Mouse (Mus musculus) liver, embryonic 16.5 days (tissue): Measurements from ENCODE around the gene Tfap2e. TPM values are rescaled to one million over a fixed set of nuclear protein-coding genes. Genes with fewer than 3 reads are reported as not detected.

Experiments used
- ATAC-seq: fragments of 200-750 bp; cut with Nextera tagmentation; 2 replicates; pipeline ENCODE4 v1.8.0; 2017; ENCODE audit warnings: low read depth, mild to moderate bottlenecking, moderate number of reproducible peaks, moderate library complexity
- H3K27ac ChIP-seq: fragments of 300-500 bp; sonication (generic); 2 replicates; pipeline ENCODE4 v1.5.1; 2014; ENCODE audit warnings: mild to moderate bottlenecking, low read length
- H3K27me3 ChIP-seq: fragments of 300-500 bp; sonication (generic); 2 replicates; pipeline ENCODE4 v1.6.1; 2014; ENCODE audit warnings: low read depth, low read length, mixed read lengths; ENCODE audit not compliant: control insufficient read depth, insufficient read depth
- H3K36me3 ChIP-seq: fragments of 300-500 bp; sonication (generic); 2 replicates; pipeline ENCODE4 v1.6.1; 2014; ENCODE audit warnings: mild to moderate bottlenecking; ENCODE audit not compliant: control insufficient read depth, insufficient read depth
- H3K4me1 ChIP-seq: fragments of 300-500 bp; sonication (generic); 2 replicates; pipeline ENCODE4 v1.6.1; 2014; ENCODE audit warnings: low read depth, low read length, mixed read lengths; ENCODE audit not compliant: control insufficient read depth
- H3K4me2 ChIP-seq: fragments of 300-500 bp; sonication (generic); 2 replicates; pipeline ENCODE4 v1.6.1; 2014; ENCODE audit warnings: low read depth, low read length, mixed read lengths
- H3K4me3 ChIP-seq: fragments of 300-500 bp; sonication (generic); 2 replicates; pipeline ENCODE4 v1.5.1; 2014; ENCODE audit warnings: low read depth, mild to moderate bottlenecking, low read length
- H3K9ac ChIP-seq: fragments of 300-500 bp; sonication (generic); 2 replicates; pipeline ENCODE4 v1.6.1; 2014; ENCODE audit warnings: low read depth, low read length
- H3K9me3 ChIP-seq: fragments of 300-500 bp; sonication (generic); replicated peaks from 2 replicates; pipeline ENCODE4 v1.6.1; 2016; ENCODE audit warnings: low read length; ENCODE audit not compliant: control insufficient read depth
- WGBS: fragments of 180-500 bp; shearing (Covaris S2); extraction: QIAGEN DNeasy Blood & Tissue Kit; methylation state at CpG from one replicate; pipeline ENCODE4 v1.1.7; 2014; ENCODE audit not compliant: insufficient replicate concordance; 5-methylcytosine and 5-hydroxymethylcytosine counted together
- polyA plus RNA-seq: library from polyadenylated mRNA; unstranded; fragments of >200 nt; fragmentation: Nextera tagmentation; extraction: Ambion mirVana; gene quantifications from 2 replicates; pipeline ENCODE4 v1.2.1, GENCODE M21; 2015

Gene Tfap2e
- polyA plus RNA-seq = not detected in 2 replicates

DNA sequence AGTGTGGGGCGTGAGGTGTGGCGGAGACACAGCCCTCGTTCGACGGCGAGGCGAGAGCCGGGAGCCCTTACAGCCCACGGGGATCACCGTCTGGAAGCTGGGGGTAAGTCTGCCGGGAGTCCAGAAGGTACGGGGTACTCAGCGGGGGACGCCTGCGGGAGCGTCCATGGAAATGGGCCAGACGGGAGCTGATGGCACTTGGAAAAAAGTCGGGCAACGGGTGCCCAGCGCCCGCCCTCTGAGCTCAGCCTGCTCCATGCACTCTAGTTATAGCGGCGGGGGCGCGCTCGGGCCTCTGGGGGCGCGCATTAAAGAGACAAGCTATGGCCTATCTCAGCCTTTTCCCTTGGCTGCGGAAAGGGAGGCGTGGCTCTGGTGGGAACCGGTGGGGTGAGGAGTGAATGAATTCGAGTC, at the start of gene Tfap2e:
TSS of gene Tfap2e (minus strand) at position 240 of the 414 bp plus-strand sequence.
- peaks cover 82% of the 10 kb centered on the region for H3K27me3 ChIP-seq
- no peaks in the 10 kb centered on the region for H3K36me3 ChIP-seq
- H3K4me2 ChIP-seq = peak within 1 kb of the TSS; percentile 31
- 3% methylated on average over 32 of the region's 32 CpGs for WGBS
- H3K9ac ChIP-seq = no peak within 1 kb of the TSS
- H3K4me3 ChIP-seq = peak within 1 kb of the TSS; percentile 34
- no peaks in the 10 kb centered on the region for H3K9me3 ChIP-seq
- no peaks in the 10 kb centered on the region; the same call in 1 of the 2 replicates for H3K4me1 ChIP-seq
- ATAC-seq = no peak
- no peak within 1 kb of the TSS for H3K27ac ChIP-seq

- 66% methylated on average over 8 of the region's 8 CpGs for WGBS
- Histone ChIP-seq H3K4me3 (no peak overlapping the region), H3K4me2 (no peak overlapping the region), H3K36me3 (no peaks in the 10 kb centered on the region), H3K27me3 (no peaks in the 10 kb centered on the region), H3K27ac (no peak overlapping the region), H3K9ac (no peak overlapping the region), H3K9me3 (no peaks in the 10 kb centered on the region), H3K4me1 (no peaks in the 10 kb centered on the region)
- ATAC-seq = no peak
These were observed 47.0 kb upstream of the Tfap2e start for GRCm38 (mm10) chr4:126782996-126783395.

DNA sequence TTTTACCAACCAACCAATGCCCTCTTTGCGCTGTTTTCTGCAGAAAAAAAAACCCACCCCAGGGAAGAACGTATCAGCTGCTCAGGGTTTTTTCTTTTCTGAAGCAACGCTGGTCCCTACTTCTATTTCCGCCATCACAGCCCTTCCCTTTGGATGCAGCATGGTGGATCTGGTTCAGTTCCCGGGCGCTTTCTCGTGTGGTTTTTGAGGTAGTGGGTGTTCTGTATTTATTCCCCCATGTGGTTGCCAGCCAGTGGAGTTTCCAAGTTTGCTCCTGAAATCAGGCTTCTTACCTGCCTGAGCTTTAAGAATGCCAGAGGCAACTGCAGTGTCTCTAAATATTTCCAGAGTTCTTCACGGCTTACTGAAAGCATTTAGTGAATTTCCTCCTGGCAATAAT, 46.5 kb upstream of the Tfap2e start:
- no peaks in the 10 kb centered on the region for H3K9me3 ChIP-seq
- no peak overlapping the region for H3K4me2 ChIP-seq
- no peaks in the 10 kb centered on the region for H3K27me3 ChIP-seq
- H3K4me1 ChIP-seq = no peaks in the 10 kb centered on the region
- no peak overlapping the region for H3K4me3 ChIP-seq
- WGBS = 78% methylated on average over 8 of the region's 8 CpGs
- H3K36me3 ChIP-seq = no peaks in the 10 kb centered on the region
- ATAC-seq = no peak
- H3K27ac ChIP-seq = no peak overlapping the region
- H3K9ac ChIP-seq = no peak overlapping the region

GRCm38 (mm10) chr4:126781871-126782270, 45.8 kb upstream of the Tfap2e start:
- Histone ChIP-seq H3K27ac (no peak overlapping the region), H3K4me2 (no peak overlapping the region), H3K4me3 (no peak overlapping the region), H3K9me3 (no peaks in the 10 kb centered on the region), H3K9ac (no peak overlapping the region), H3K36me3 (no peaks in the 10 kb centered on the region), H3K27me3 (no peaks in the 10 kb centered on the region), H3K4me1 (no peaks in the 10 kb centered on the region)
- WGBS = 73% methylated on average over 3 of the region's 3 CpGs
- ATAC-seq = no peak

DNA sequence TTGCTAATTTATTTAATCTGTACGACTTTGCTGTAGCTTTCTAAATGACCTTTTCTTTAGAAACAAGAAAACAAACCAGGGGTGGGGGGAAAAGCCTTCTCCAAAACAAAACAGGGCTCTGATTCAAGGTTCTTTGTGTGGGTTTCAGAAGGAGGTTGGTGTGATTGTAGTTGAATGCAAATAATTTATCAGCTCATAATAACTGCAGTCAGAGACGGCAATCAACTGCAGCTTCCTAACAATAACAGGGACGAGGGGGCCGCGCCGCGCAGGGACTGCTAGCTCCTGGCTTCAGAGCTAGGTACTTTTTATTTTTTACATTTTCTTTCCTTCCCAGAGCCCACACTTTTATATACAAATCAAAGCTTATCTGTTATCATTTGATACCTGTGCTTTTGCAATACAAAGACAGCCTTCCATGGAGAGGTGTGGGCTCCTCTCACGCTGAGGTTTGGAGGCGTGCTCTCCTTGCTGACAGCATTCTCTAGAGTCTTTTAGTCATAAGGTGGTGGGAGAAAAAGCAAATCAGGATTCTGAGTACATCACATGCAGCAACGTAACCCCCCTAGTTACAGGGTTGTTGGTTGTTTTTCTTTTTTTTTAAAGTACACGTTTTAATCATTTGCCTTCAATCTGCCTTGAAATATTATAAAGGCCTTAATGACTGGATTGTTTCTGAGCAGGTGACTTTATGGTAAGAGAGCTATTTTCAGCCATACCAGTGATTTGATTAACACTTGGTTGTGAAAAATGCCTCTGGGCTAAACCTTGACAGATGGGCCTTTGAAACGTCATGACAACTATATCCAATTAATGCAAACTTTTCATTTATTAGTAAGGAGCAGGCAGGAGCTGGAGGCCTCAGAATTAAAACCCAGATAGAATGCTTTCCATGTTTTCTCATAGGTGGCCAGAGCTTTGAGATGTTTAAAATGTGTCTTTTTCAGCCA, 44.1 kb upstream of the Tfap2e start:
- ATAC-seq = no peak
- H3K9me3 ChIP-seq = no peaks in the 10 kb centered on the region
- no peaks in the 10 kb centered on the region for H3K4me1 ChIP-seq
- no peaks in the 10 kb centered on the region for H3K27me3 ChIP-seq
- H3K9ac ChIP-seq = no peak overlapping the region
- no peak overlapping the region for H3K4me2 ChIP-seq
- no peak overlapping the region for H3K27ac ChIP-seq
- no peaks in the 10 kb centered on the region for H3K36me3 ChIP-seq
- no peak overlapping the region for H3K4me3 ChIP-seq
- WGBS = 77% methylated on average over 12 of the region's 12 CpGs

DNA sequence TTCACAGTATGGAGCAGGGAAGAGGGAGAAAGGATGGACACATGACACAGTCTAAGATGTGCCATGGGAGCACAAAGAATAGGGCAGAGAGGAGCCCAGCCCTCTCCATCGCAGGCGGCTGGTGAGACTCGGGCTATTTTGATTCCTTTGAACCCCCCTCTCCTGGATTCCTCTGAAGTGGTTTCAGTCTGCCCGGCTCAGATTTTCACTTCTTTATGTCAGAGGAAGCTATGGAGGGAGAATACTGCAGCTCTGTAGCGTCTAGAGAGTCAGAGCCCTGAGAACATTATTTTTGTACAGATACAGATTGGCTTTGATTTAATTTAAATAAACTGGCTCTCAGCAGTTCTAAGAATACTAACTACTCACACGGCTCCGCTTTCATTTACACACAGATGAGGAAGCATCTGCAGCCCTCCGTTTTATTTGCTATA, 43.1 kb upstream of the Tfap2e start:
- H3K9me3 ChIP-seq = no peaks in the 10 kb centered on the region
- H3K27ac ChIP-seq = no peak overlapping the region
- H3K36me3 ChIP-seq = no peaks in the 10 kb centered on the region
- H3K9ac ChIP-seq = no peak overlapping the region
- WGBS = 70% methylated on average over 8 of the region's 8 CpGs
- ATAC-seq = no peak
- H3K4me1 ChIP-seq = no peaks in the 10 kb centered on the region
- H3K4me3 ChIP-seq = no peak overlapping the region
- H3K4me2 ChIP-seq = no peak overlapping the region
- H3K27me3 ChIP-seq = no peaks in the 10 kb centered on the region

DNA sequence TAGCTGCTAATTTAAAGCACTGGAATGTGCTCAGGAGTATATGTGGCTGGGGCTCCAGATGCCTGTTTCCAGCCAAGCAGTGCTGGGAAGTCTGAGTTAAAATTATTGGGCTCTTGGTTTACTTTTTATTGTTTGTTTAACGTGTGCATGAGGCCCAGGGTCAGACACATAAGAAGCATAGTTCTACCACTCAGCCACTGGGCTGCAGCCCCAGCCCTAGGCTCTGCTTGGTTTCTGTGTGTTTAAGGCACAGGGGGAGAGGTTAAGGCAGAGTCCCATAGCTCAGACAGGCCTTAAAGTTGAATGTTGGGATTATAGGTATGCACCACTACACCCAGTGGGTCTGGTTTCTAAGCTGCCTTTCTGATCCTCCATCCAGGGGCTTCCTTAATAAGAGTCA, 39.1 kb upstream of the Tfap2e start:
- no peak for ATAC-seq
- Histone ChIP-seq H3K9me3 (no peaks in the 10 kb centered on the region), H3K27ac (no peak overlapping the region), H3K4me3 (no peak overlapping the region), H3K9ac (no peak overlapping the region), H3K4me1 (peaks cover 1% of the 10 kb centered on the region; the same call in 1 of the 2 replicates), H3K36me3 (no peaks in the 10 kb centered on the region), H3K4me2 (no peak overlapping the region), H3K27me3 (no peaks in the 10 kb centered on the region)
- 56% methylated on average over 1 of the region's 1 CpGs for WGBS

DNA sequence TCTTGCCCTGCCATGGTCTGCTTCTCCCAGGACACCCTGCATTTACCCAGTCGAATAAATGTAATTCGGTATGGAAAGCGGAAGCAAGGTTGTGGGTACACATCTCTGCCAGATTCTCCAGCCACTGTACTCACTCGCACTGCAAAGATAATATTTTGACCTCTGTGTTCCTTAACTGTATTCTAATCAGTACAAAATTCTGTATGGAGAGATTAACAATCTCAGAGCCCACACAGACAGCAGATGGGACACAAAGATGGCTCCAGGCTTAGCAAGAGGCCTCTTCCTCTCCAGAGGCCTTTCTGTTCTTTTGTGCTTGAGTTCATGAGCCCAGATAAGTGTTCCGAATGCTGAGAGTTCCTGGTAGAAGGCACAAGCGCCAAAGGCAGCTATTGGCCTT, 37.8 kb upstream of the Tfap2e start:
- ATAC-seq = no peak
- no peak overlapping the region for H3K27ac ChIP-seq
- no peaks in the 10 kb centered on the region for H3K9me3 ChIP-seq
- no peak overlapping the region for H3K9ac ChIP-seq
- WGBS = 64% methylated on average over 6 of the region's 6 CpGs
- no peaks in the 10 kb centered on the region for H3K27me3 ChIP-seq
- peaks cover 6% of the 10 kb centered on the region for H3K4me1 ChIP-seq
- H3K36me3 ChIP-seq = no peaks in the 10 kb centered on the region
- H3K4me3 ChIP-seq = no peak overlapping the region
- H3K4me2 ChIP-seq = no peak overlapping the region

GRCm38 (mm10) chr4:126770831-126771230, 34.8 kb upstream of the Tfap2e start:
- H3K27ac ChIP-seq = no peak overlapping the region
- H3K4me1 ChIP-seq = peaks cover 6% of the 10 kb centered on the region
- no peak overlapping the region for H3K4me2 ChIP-seq
- H3K27me3 ChIP-seq = no peaks in the 10 kb centered on the region
- 70% methylated on average over 4 of the region's 4 CpGs for WGBS
- H3K9ac ChIP-seq = no peak overlapping the region
- no peak overlapping the region for H3K4me3 ChIP-seq
- H3K36me3 ChIP-seq = no peaks in the 10 kb centered on the region
- no peaks in the 10 kb centered on the region for H3K9me3 ChIP-seq
- ATAC-seq = no peak
